Mouse (Mus musculus) frontal cortex, adult (tissue): Measurements from ENCODE around the gene Gpr12.
"Not testable (repeated sequence)": the region's sequence is repeated elsewhere in the genome, so short reads cannot be mapped to it uniquely, and the experiment has no call there.

Experiments used
- ATAC-seq: cut with Nextera tagmentation; 2 replicates; pipeline ENCODE4 v1.9.2; 2017; ENCODE audit warnings: mild to moderate bottlenecking, moderate library complexity, mixed read lengths; ENCODE audit not compliant: low TSS enrichment

Gene Gpr12

DNA sequence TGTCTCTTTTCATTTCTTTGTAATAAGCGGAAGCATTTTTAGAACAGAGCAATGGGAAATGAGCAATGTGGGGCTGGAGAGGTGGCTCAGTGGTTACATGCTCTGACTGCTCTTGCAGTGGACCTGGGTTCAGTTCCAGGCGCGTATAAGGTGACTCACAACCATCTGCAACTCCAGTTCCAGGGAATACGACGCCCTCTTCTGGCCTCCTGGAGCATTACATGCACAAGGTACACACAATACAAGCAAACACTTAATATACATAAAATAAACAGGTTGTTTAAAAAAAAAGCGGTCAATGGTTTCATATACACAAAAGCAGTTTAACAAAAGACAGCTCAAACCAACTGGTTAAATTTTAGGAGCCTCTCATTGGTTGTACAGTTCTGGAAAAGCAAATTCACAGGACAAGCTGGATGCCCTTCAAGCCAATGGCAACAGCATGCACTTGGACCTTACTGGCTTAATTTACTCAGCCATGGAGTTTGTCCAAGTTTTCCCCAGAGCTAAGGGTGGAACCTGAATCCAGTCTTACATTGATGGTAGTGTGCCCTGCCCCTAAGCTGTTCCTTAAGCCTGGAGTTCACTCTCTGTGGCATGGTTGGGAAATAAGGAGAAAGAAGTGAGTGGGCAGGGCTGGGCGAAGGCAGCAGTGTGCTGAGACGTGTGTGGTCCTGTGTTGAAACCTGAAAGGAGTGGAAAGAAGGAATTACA lies 1.5 kb upstream of the Gpr12 start:
- ATAC-seq: no peak

DNA sequence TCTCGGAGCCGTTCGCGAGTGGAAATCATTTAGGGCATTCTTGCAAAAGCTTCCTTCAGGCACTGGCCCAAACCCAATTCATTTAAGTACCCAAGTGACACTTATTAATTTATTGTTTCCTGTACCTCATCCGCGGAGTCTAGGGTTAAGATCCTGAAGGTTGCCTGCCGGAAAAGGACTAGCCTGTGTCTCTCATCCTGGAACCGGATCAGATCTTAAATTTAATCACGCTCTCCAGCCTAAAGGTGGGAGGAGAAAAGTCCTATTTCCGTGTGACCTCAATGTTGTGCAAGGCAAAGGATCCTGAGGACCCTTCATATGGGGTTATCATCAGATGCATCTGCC lies 240 bp upstream of the Gpr12 start:
- ATAC-seq: no peak

GRCm38 (mm10) chr5:146584156-146584477 lies 922 bp downstream of the Gpr12 start:
- peak; percentile 28 for ATAC-seq

DNA sequence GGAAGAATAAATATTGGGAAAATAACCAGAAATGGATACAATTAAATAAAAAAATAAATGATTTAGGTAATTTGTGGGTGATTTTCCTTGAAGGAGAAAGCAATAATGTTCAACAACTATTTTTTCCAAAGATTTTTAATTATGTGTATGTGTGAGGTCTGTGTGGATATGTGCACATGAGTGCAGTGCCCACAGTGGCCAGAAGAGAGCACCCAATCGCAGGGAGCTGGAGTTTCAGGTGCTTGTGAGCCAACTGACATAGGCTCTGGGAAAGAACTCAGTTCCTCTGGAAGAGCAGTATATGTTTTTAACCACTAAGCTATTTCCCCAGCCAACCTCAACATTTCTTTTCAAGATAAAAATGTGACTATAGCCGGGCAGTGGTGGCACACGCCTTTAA lies 8.4 kb downstream of the Gpr12 start:
- no peak for ATAC-seq

DNA sequence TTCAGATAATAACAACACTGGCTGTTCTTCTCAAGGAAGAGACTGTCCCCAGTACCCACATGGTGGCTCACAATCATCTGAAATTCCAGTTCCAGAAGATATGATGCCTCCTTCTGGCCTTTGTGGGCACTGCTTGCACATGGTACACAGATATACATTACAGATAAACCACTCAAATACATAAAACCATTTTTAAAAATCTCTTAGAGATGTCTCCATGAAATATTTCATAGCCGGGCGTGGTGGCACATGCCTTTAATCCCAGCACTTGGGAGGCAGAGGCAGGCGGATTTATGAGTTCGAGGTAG lies 12.3 kb downstream of the Gpr12 start:
- ATAC-seq: 0 out of 2 replicates have a peak, but pooled peaks have one; percentile 21

GRCm38 (mm10) chr5:146571830-146572734 lies 13.0 kb downstream of the Gpr12 start:
- ATAC-seq: peak; percentile 80

- not testable (repeated sequence) for ATAC-seq
Observed at GRCm38 (mm10) chr5:146570179-146570578, 14.9 kb downstream of the Gpr12 start.

DNA sequence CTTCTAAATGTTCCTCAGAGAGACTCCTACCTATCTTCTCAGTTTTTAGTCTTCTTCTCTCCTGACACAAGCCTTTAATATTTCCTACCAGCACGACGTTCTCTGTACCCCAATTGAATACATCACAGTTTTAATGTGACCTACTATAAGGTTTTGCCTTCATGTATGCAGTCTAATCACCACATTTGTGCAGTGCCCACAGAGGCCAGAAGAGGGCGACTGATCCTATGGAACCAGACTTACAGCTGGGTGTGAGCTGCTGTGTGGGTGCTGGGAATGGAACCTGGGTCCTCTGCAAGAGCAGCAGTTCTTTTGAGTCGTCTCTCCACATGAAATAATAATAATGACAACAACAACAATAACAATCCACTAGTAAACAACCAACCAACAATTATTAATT lies 18.0 kb downstream of the Gpr12 start:
- ATAC-seq: no peak

GRCm38 (mm10) chr5:146564259-146564658 lies 20.8 kb downstream of the Gpr12 start:
- ATAC-seq: no peak

- not testable (repeated sequence) for ATAC-seq
Observed at GRCm38 (mm10) chr5:146555836-146556235, 29.2 kb downstream of the Gpr12 start, which contains the start of gene Gm3415. Gm3415 (plus strand) TSS chr5:146556136.

GRCm38 (mm10) chr5:146537347-146537746 lies 47.7 kb downstream of the Gpr12 start, which contains the start of gene Gm3409:
Gm3409 (plus strand) TSS chr5:146537647.
- ATAC-seq: not testable (repeated sequence)
